Mouse (Mus musculus) testis, adult 2 months (tissue): Measurements from ENCODE around the gene Nup107. TPM values are rescaled to one million over a fixed set of nuclear protein-coding genes. Genes with fewer than 3 reads are reported as not detected.
A peak's percentile ranks its signal among the peaks of the same experiment; 100 is the strongest.
"Not testable (repeated sequence)": the region's sequence is repeated elsewhere in the genome, so short reads cannot be mapped to it uniquely, and the experiment has no call there.

Experiments
- H3K27ac ChIP-seq: fragments of 200-500 bp; 2 replicates; pipeline ENCODE4 v1.5.1; 2012; ENCODE audit warnings: low read depth, low read length; ENCODE audit not compliant: control insufficient read depth, insufficient read depth
- H3K27me3 ChIP-seq: fragments of 200-500 bp; 2 replicates; pipeline ENCODE4 v1.6.1; 2012; ENCODE audit warnings: mild to moderate bottlenecking, low read length, moderate library complexity; ENCODE audit not compliant: control insufficient read depth, insufficient read depth
- H3K36me3 ChIP-seq: fragments of 200-500 bp; 2 replicates; pipeline ENCODE4 v1.6.1; 2012; ENCODE audit warnings: mild to moderate bottlenecking, low read length; ENCODE audit not compliant: control insufficient read depth, insufficient read depth
- H3K4me1 ChIP-seq: fragments of 200-500 bp; 2 replicates; pipeline ENCODE4 v1.6.1; 2012; ENCODE audit warnings: low read length; ENCODE audit not compliant: control insufficient read depth, insufficient read depth
- H3K4me3 ChIP-seq: fragments of 200-500 bp; 2 replicates; pipeline ENCODE4 v1.5.1; 2012; ENCODE audit warnings: low read depth, mild to moderate bottlenecking, low read length, moderate library complexity, mixed read lengths; ENCODE audit not compliant: control insufficient read depth
- CTCF ChIP-seq: fragments of 200-500 bp; IDR thresholded peaks from 2 replicates; pipeline ENCODE4 v1.5.1; 2012; ENCODE audit warnings: low read depth, mild to moderate bottlenecking, inconsistent platforms, low read length, moderate library complexity; ENCODE audit not compliant: control insufficient read depth, insufficient read depth, insufficient replicate concordance
- POLR2A ChIP-seq: fragments of 200-500 bp; IDR thresholded peaks from 2 replicates; pipeline ENCODE4 v1.6.1; 2012; ENCODE audit warnings: low read depth, mild to moderate bottlenecking, inconsistent platforms, low read length, moderate library complexity; ENCODE audit not compliant: control insufficient read depth
- polyA plus RNA-seq: library from polyadenylated mRNA; depleted of rRNA; stranded (reverse); fragments of >200 nt; gene quantifications from 2 replicates; pipeline ENCODE4 v1.2.3, GENCODE M21; 2012

Nup107 gene
- polyA plus RNA-seq, 1 experiment, result 16.8 TPM

DNA sequence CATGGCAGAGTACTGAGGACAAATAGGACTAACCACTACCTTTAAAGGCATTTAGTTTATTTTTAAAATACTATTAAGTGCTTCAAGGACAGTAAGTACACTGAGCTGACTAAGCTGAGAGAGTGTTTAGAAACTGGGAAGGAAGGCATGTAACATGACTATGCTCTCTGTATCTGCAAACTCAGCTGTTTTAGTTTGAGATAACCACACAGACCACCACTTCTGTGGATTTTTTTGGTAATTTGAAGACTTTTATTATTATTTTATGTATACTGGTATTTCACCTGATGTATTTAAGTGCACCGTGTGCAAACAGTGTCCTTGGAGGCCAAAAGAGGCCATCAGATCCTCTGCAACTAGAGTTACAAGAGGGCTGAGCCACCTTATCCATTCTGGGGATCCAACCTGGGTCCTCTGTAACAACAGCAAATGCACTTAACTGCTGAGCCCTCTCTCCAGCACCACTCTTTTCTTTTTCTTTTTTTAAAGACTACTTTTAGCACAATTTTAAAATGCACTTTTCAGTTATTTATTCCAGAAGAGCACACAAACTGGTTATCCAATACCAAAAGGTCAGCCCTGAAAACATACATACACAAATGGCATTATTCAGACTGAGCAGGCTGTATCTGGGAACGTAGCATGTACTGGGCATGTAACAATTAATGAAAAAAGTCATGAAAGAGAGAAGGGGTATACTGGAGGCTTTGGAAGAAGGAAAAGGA lies 85.2 kb downstream of the Nup107 start:
- Histone ChIP-seq H3K27ac (no peak overlapping the region), H3K4me3 (no peak overlapping the region), H3K4me1 (peaks cover 7% of the 10 kb centered on the region), H3K36me3 (peaks cover 3% of the 10 kb centered on the region), H3K27me3 (no peaks in the 10 kb centered on the region)
- TF ChIP-seq POLR2A (no peak), CTCF (no peak)

DNA sequence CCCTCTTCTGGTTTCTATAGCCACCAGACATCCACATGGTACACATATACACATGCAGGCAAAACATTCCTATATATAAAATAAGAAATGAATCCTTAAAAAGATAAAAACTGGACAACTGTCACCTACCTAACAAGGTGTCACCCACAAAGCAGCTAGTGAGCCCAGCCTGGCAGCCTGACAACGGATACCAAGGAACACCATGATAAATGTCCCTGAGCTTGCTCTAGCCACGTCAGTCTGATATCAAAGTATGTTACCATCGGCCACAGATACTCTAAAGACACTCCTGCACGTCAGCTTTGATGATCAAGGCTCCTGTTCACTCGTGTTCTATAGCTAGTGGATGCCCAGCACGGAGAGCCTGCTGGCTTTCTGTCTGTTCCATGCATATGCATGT lies 86.1 kb downstream of the Nup107 start:
- Histone ChIP-seq H3K4me3 (no peak overlapping the region), H3K27me3 (no peaks in the 10 kb centered on the region), H3K4me1 (peaks cover 4% of the 10 kb centered on the region), H3K36me3 (peaks cover 3% of the 10 kb centered on the region), H3K27ac (peak overlapping the region; percentile 34; the same call in 1 of the 2 replicates)
- TF ChIP-seq CTCF (no peak), POLR2A (0 out of 2 replicates have a peak, but pooled peaks have one; percentile 19)

DNA sequence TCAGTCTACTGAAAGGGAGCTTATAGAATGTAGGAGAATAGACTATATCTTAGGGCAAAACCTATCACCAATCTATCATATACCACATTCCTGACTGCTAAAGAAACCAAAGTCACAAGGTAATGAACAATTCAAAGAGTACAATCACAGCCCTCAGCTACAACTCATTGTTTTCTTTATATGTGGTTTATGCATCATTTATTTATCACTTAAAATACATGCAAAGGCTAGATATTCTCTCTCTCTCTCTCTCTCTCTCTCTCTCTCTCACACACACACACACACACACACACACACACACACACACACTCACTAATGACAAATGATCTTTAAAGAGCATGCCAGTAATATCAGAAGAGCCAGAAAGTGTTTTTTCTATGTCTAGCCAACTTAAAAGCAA lies 86.7 kb downstream of the Nup107 start:
- peaks cover 4% of the 10 kb centered on the region for H3K4me1 ChIP-seq
- no peak overlapping the region for H3K27ac ChIP-seq
- TF ChIP-seq POLR2A (no peak), CTCF (no peak)
- H3K36me3 ChIP-seq, result peaks cover 3% of the 10 kb centered on the region
- H3K4me3 ChIP-seq, result no peak overlapping the region
- H3K27me3 ChIP-seq, result no peaks in the 10 kb centered on the region

DNA sequence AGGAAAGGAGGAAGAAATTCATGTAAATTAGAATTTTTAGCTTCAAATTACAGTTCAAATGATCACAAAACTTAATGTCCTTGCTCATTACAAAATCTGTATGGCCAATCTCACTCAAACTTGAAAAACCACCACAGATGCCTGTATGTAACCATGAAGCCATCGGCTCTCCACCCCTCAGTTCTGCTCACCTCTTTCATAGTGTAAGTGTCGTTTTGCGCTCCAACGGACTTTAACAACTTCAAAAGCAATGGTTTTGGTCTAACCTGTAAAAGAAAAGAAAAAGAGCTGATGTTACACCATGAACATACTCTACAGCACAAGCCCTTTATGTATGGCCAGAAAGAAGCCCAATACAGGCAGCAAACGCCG lies 87.6 kb downstream of the Nup107 start:
- H3K4me1 ChIP-seq, result peaks cover 4% of the 10 kb centered on the region
- H3K36me3 ChIP-seq, result peaks cover 3% of the 10 kb centered on the region
- H3K27ac ChIP-seq, result no peak overlapping the region
- H3K27me3 ChIP-seq, result no peaks in the 10 kb centered on the region
- TF ChIP-seq CTCF (no peak), POLR2A (no peak)
- no peak overlapping the region for H3K4me3 ChIP-seq

DNA sequence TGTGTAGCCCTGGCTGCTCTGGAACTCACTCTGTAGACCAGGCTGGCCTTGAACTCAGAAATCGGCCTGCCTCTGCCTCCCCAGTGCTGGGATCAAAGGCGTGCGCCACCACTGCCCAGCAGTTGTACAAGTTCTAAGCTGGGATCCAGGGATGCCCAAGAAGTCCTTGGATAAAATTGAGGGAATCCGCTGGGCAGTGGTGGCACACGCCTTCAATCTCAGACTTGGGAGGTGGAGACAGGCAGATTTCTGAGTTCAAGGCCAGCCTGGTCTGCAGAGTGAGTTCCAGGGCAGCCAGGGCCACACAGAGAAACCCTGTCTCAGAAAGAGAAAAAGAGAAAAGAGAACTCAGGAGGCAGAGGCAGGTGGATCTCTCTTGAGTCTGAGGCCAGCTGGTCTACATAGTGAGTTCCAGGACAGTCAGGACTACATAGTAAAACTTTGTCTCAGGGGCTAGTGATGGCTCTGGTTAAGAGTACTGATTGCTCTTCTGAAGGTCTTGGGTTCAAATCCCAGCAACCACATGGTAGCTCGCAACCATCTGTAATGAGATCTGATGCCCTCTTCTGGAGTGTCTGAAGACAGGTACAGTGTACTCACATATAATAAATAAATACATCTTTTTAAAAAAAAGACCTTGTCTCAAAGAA lies 88.1 kb downstream of the Nup107 start:
- not testable (repeated sequence) for H3K36me3 ChIP-seq, H3K4me1 ChIP-seq, H3K4me3 ChIP-seq, H3K27ac ChIP-seq, H3K27me3 ChIP-seq

DNA sequence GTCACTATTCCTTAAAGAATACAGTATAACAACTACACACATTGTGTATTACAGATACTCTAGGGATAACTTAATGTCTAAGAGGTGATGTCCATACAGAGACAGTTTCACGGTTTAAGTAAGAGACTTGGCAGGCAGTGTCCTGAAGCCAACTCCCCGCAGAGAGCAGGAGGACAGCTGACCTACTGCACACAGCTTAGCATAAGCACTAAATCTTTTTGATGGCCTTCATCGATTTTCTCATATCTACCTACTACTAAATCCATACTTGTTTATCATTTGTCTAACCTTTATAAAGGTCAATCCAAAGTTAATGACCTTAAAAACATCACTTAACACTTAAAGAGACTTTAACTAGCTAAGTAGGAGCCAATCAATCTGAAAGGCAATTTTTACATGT lies 89.0 kb downstream of the Nup107 start:
- Histone ChIP-seq H3K36me3 (peaks cover 3% of the 10 kb centered on the region; the same call in 1 of the 2 replicates), H3K27ac (no peak overlapping the region), H3K4me3 (no peak overlapping the region), H3K4me1 (peaks cover 4% of the 10 kb centered on the region), H3K27me3 (no peaks in the 10 kb centered on the region)
- no peak for TF ChIP-seq CTCF
- no peak for TF ChIP-seq POLR2A

DNA sequence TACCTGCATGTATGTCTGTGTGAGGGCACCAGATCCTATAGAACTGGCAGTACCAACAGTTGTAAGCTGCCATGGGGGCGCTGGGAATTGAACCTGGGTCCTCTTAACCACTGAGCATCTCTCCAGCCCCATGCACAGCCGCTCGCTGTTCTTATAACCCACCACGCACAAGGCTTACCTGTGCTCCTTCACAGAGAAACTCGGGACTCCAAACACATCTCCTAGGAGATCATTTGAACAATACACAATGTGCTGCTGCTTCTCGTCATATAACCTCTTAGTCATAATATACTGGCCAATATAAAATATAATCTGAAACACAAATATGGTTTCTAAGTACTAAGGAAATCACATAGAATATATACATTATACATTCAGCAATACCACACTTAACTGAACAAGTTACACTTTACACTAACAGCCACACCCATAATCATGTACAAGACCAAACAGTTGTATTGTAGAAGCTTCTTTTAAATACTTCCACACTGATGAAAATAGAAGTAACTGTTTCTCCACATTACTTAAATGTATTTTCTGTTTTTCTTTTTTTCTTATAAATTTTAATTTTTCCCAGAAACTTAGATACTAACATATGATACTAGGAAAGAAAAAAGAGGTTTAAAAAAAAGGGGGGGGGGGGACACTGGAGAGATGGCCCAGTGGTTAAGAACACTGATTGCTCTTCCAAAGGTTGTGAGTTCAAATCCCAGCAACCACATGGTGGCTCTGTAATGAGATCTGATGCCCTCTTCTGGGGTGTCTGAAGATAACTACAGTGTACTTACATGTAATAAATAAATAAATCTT lies 90.3 kb downstream of the Nup107 start:
- Histone ChIP-seq H3K4me1 (peaks cover 4% of the 10 kb centered on the region), H3K27ac (no peak overlapping the region), H3K27me3 (no peaks in the 10 kb centered on the region), H3K36me3 (peaks cover 3% of the 10 kb centered on the region; the same call in 1 of the 2 replicates), H3K4me3 (no peak overlapping the region)
- TF ChIP-seq CTCF (no peak), POLR2A (no peak)
